Mouse (Mus musculus) midbrain, postnatal 0 days (tissue): ENCODE data around the gene Smim10l2a. TPM values are rescaled to one million over a fixed set of nuclear protein-coding genes. Genes with fewer than 3 reads are reported as not detected.

ENCODE experiments used
- ATAC-seq: fragments of 200-750 bp; cut with Nextera tagmentation; 2 replicates; pipeline ENCODE4 v1.8.0; 2017; ENCODE audit warnings: moderate number of reproducible peaks, mild to moderate bottlenecking, moderate TSS enrichment, moderate library complexity; ENCODE audit not compliant: low FRiP score
- DNase-seq: peaks from one replicate; pipeline ENCODE4 v3.0.0-alpha.2; 2015; ENCODE audit warnings: low spot score
- H3K27ac ChIP-seq: fragments of 300-500 bp; sonication (generic); 2 replicates; pipeline ENCODE4 v1.5.1; 2014; ENCODE audit warnings: low read depth, mild to moderate bottlenecking, low read length, mixed read lengths
- H3K27me3 ChIP-seq: fragments of 300-500 bp; sonication (generic); 2 replicates; pipeline ENCODE4 v1.6.1; 2014; ENCODE audit warnings: low read length, control low read depth, mixed read lengths; ENCODE audit not compliant: insufficient read depth
- H3K36me3 ChIP-seq: fragments of 300-500 bp; sonication (generic); 2 replicates; pipeline ENCODE4 v1.6.1; 2014; ENCODE audit warnings: low read length, control low read depth, mixed read lengths; ENCODE audit not compliant: insufficient read depth
- H3K4me1 ChIP-seq: fragments of 300-500 bp; sonication (generic); 2 replicates; pipeline ENCODE4 v1.6.1; 2014; ENCODE audit warnings: mild to moderate bottlenecking, control low read depth, antibody characterized with exemption, low read length, mixed read lengths; ENCODE audit not compliant: insufficient read depth
- H3K4me2 ChIP-seq: fragments of 300-500 bp; sonication (generic); 2 replicates; pipeline ENCODE4 v1.6.1; 2014; ENCODE audit warnings: low read depth, mild to moderate bottlenecking, low read length, mixed read lengths; ENCODE audit not compliant: poor library complexity, severe bottlenecking
- H3K4me3 ChIP-seq: fragments of 300-500 bp; sonication (generic); 2 replicates; pipeline ENCODE4 v1.5.1; 2014; ENCODE audit warnings: low read depth, mild to moderate bottlenecking, low read length, moderate library complexity
- H3K9ac ChIP-seq: fragments of 300-500 bp; sonication (generic); replicated peaks from 2 replicates; pipeline ENCODE4 v1.6.1; 2014; ENCODE audit warnings: mild to moderate bottlenecking, low read length, moderate library complexity, mixed read lengths; ENCODE audit not compliant: poor library complexity, severe bottlenecking
- H3K9me3 ChIP-seq: fragments of 300-500 bp; sonication (generic); 2 replicates; pipeline ENCODE4 v1.6.1; 2016; ENCODE audit warnings: low read length, control low read depth
- CTCF ChIP-seq: IDR thresholded peaks from 2 replicates; pipeline ENCODE4 v1.5.1; 2016; ENCODE audit warnings: antibody characterized with exemption, mild to moderate bottlenecking
- WGBS: fragments of 180-500 bp; shearing (Covaris S2); extraction: QIAGEN DNeasy Blood & Tissue Kit; methylation state at CpG from one replicate; pipeline ENCODE4 v1.1.7; 2014; 5-methylcytosine and 5-hydroxymethylcytosine counted together
- polyA plus RNA-seq: library from polyadenylated mRNA; unstranded; fragments of >200 nt; fragmentation: Nextera tagmentation; extraction: Ambion mirVana; gene quantifications from 2 replicates; pipeline ENCODE4 v1.2.1, GENCODE M21; 2015
- total RNA-seq: library from RNA; depleted of rRNA; stranded (reverse); fragments of >200 nt; gene quantifications from 2 replicates; pipeline ENCODE4 v1.2.3, GENCODE M21; 2014

Smim10l2a gene
- total and polyA plus RNA-seq, 2 experiments from 2014 or later, result 54.1 to 83.0 TPM

- no peak for ATAC-seq
- no peak overlapping the region for H3K4me2 ChIP-seq
- TF ChIP-seq CTCF, result no peak
- WGBS, result 91% methylated on average over 2 of the region's 2 CpGs
- no peak overlapping the region for H3K9ac ChIP-seq
- no peaks in the 10 kb centered on the region for H3K36me3 ChIP-seq
- no peaks in the 10 kb centered on the region for H3K27me3 ChIP-seq
- no peaks in the 10 kb centered on the region for H3K9me3 ChIP-seq
- H3K4me1 ChIP-seq, result no peaks in the 10 kb centered on the region
- DNase-seq, result no peak
- no peak overlapping the region for H3K27ac ChIP-seq
- H3K4me3 ChIP-seq, result no peak overlapping the region
Observed at GRCm38 (mm10) chrX:56380852-56381251, 6.5 kb downstream of the Smim10l2a start.

GRCm38 (mm10) chrX:56384142-56384541 lies 9.8 kb downstream of the Smim10l2a start:
- DNase-seq, result no peak
- Histone ChIP-seq H3K9ac (no peak overlapping the region), H3K4me2 (no peak overlapping the region), H3K9me3 (no peaks in the 10 kb centered on the region), H3K27me3 (no peaks in the 10 kb centered on the region), H3K36me3 (no peaks in the 10 kb centered on the region), H3K4me3 (no peak overlapping the region), H3K27ac (no peak overlapping the region), H3K4me1 (no peaks in the 10 kb centered on the region)
- TF ChIP-seq CTCF, result no peak
- WGBS, result 77% methylated on average over 2 of the region's 2 CpGs
- ATAC-seq, result no peak

- H3K27ac ChIP-seq, result no peak overlapping the region
- H3K4me1 ChIP-seq, result no peaks in the 10 kb centered on the region
- DNase-seq, result no peak
- H3K27me3 ChIP-seq, result no peaks in the 10 kb centered on the region
- H3K9ac ChIP-seq, result no peak overlapping the region
- no peak for TF ChIP-seq CTCF
- no peaks in the 10 kb centered on the region for H3K9me3 ChIP-seq
- 27% methylated on average over 2 of the region's 2 CpGs for WGBS
- no peak overlapping the region for H3K4me3 ChIP-seq
- no peak for ATAC-seq
- no peak overlapping the region for H3K4me2 ChIP-seq
- H3K36me3 ChIP-seq, result no peaks in the 10 kb centered on the region
Observed at GRCm38 (mm10) chrX:56404646-56405045, 30.3 kb downstream of the Smim10l2a start.

GRCm38 (mm10) chrX:56405482-56405881 lies 31.1 kb downstream of the Smim10l2a start:
- no peaks in the 10 kb centered on the region for H3K4me1 ChIP-seq
- no peak overlapping the region for H3K27ac ChIP-seq
- no peaks in the 10 kb centered on the region for H3K9me3 ChIP-seq
- no peak overlapping the region for H3K4me3 ChIP-seq
- H3K9ac ChIP-seq, result no peak overlapping the region
- no peak for TF ChIP-seq CTCF
- H3K36me3 ChIP-seq, result no peaks in the 10 kb centered on the region
- 70% methylated on average over 1 of the region's 1 CpGs for WGBS
- no peak overlapping the region for H3K4me2 ChIP-seq
- no peaks in the 10 kb centered on the region for H3K27me3 ChIP-seq
- no peak for ATAC-seq
- DNase-seq, result no peak

- 77% methylated on average over 5 of the region's 5 CpGs for WGBS
- H3K4me3 ChIP-seq, result no peak overlapping the region
- H3K9ac ChIP-seq, result no peak overlapping the region
Observed at GRCm38 (mm10) chrX:56406128-56406527, 31.7 kb downstream of the Smim10l2a start.

GRCm38 (mm10) chrX:56416277-56416676 lies 41.9 kb downstream of the Smim10l2a start:
- WGBS, result 65% methylated on average over 3 of the region's 3 CpGs
- no peaks in the 10 kb centered on the region for H3K9me3 ChIP-seq
- no peak for TF ChIP-seq CTCF
- H3K36me3 ChIP-seq, result no peaks in the 10 kb centered on the region
- no peaks in the 10 kb centered on the region for H3K27me3 ChIP-seq
- H3K4me3 ChIP-seq, result no peak overlapping the region
- ATAC-seq (no peak), DNase-seq (no peak)
- no peaks in the 10 kb centered on the region for H3K4me1 ChIP-seq
- H3K9ac ChIP-seq, result no peak overlapping the region
- no peak overlapping the region for H3K27ac ChIP-seq
- no peak overlapping the region for H3K4me2 ChIP-seq

More at GRCm38 (mm10) chrX:56406128-56406527, 31.7 kb downstream of the Smim10l2a start:
- Histone ChIP-seq H3K27ac (no peak overlapping the region), H3K4me2 (no peak overlapping the region), H3K27me3 (no peaks in the 10 kb centered on the region), H3K36me3 (no peaks in the 10 kb centered on the region), H3K9me3 (no peaks in the 10 kb centered on the region), H3K4me1 (no peaks in the 10 kb centered on the region)
- DNase-seq (no peak), ATAC-seq (no peak)
- no peak for TF ChIP-seq CTCF
